Mouse (Mus musculus) C2C12 (cell line): ENCODE measurements around the gene Kifc1.

ENCODE experiments used
- CTCF ChIP-seq: IDR thresholded peaks from one replicate; pipeline ENCODE4 v1.5.1; 2011; ENCODE audit not compliant: control insufficient read depth, insufficient read depth, insufficient read length
- MAX ChIP-seq: IDR thresholded peaks from one replicate; pipeline ENCODE4 v1.6.1; 2011; ENCODE audit warnings: mild to moderate bottlenecking, control low read depth
- MYOD1 ChIP-seq: IDR thresholded peaks from one replicate; pipeline ENCODE4 v1.6.1; 2011; ENCODE audit warnings: low read depth; ENCODE audit not compliant: control insufficient read depth, insufficient read length
- MYOG ChIP-seq: IDR thresholded peaks from one replicate; pipeline ENCODE4 v1.6.1; 2011; ENCODE audit not compliant: control insufficient read depth, insufficient read length; ENCODE audit errors: extremely low read depth
- USF1 ChIP-seq: IDR thresholded peaks from one replicate; pipeline ENCODE4 v1.6.1; 2011; ENCODE audit warnings: low read depth, mild to moderate bottlenecking, control low read depth, moderate library complexity

- TF ChIP-seq CTCF (peak; percentile 31), MYOD1 (no peak), MAX (no peak), MYOG (no peak), USF1 (no peak)
Measured at GRCm38 (mm10) chr17:33924577-33925283, 34.3 kb upstream of the Kifc1 start.
